Mouse (Mus musculus): ENCODE data around the gene Zfp595. TPM values are rescaled to one million over a fixed set of nuclear protein-coding genes. Genes with fewer than 3 reads are reported as not detected.
A peak's percentile ranks its signal among the peaks of the same experiment; 100 is the strongest.

Gene Zfp595
- total and polyA plus RNA-seq, 3 experiments: 2.6 to 3.9 TPM; not detected in 1

DNA sequence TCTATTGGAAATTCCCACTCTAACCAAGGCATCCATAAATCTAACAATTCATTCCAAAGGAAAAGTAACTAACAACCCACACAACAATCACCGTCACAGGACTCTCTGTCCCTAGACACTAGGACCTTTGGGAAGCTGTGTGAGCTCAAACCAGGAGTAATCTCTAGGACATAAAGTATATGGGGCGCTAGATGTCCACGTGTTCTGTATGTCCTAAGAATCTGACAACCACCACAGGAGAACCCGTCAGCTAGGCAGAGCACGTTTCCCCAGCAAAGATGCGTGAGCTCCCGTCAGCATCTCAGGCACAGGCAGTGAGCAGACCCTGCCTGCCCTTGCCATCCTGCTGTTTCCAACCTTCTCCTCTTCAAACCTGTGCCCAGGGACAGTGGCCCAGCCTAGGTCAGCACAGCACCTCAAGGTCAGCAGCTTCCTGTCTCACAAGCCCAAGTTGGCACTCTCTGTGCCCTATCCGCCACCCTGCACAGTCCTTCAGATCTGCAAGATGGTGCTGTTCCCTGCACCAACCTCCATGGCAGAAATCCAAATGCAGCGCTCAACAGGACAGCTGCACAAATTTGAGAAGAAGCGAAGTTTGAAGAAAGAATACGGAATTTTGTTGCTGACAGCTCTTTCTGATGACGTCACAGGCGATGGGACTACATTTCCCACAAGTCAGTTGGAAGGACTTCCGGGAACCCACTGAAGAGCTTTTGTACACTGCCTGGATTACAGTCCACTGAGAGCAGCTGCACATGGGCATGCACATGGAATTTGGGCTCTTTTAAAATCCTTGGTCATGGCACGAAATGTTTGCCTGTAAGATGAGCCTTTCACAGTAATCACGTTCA is 26.3 kb downstream of the Zfp595 start, which contains the start of gene Zfp457:
Zfp457 (minus strand) TSS at position 664 of the 851 bp plus-strand sequence.
- H3K9me3 ChIP-seq (replicated peaks; ENCODE audit: insufficient read depth, low read length): no peaks in the 10 kb centered on the region
- no peaks in the 10 kb centered on the region for H3K79me2 ChIP-seq (ENCODE audit: control insufficient read depth, insufficient read depth, low read length, poor library complexity)
- H3K9ac ChIP-seq (ENCODE audit: control insufficient read depth, low read depth, low read length, poor library complexity, severe bottlenecking): peak within 1 kb of the TSS; percentile 71
- peak within 1 kb of the TSS; percentile 80 to 81 for H3K4me3 ChIP-seq (ENCODE audit: control insufficient read depth in 1 of 2, insufficient read depth in 1 of 2, low read depth in 2 of 2, low read length in 2 of 2)
- no peaks in the 10 kb centered on the region for H3K27me3 ChIP-seq (ENCODE audit: control insufficient read depth in 1 of 2, insufficient read depth in 2 of 2, low read length in 2 of 2)
- peak within 1 kb of the TSS; percentile 56 for H3K27ac ChIP-seq (ENCODE audit: control insufficient read depth, low read depth, low read length)
- peak; percentile 95 for DNase-seq (ENCODE audit: low read depth, low spot score)
- peaks cover 0 to 2% of the 10 kb centered on the region in 2 experiments; a peak in 1 of 4 replicates for H3K36me3 ChIP-seq (ENCODE audit: control insufficient read depth in 1 of 2, insufficient read depth in 2 of 2, low read length in 2 of 2)
- no peaks in the 10 kb centered on the region for H3K4me1 ChIP-seq (ENCODE audit: control insufficient read depth in 1 of 2, insufficient read depth in 2 of 2, low read length in 2 of 2)
- TF ChIP-seq HCFC1 (IDR thresholded peaks at IDR 0.05; ENCODE audit: low read depth, low read length): peak; percentile 99
- TF ChIP-seq EP300 (IDR thresholded peaks at IDR 0.05; ENCODE audit: low read depth in 1 of 2, low read length in 2 of 2): 0 out of 4 replicates have a peak, but pooled peaks of 1 of the 2 experiments have one; percentile 3
- TF ChIP-seq MXI1 (IDR thresholded peaks at IDR 0.05; ENCODE audit: low read depth, low read length): peak; percentile 90
- peak; percentile 92 for TF ChIP-seq KAT2A (conservative IDR thresholded peaks at IDR 0.05; ENCODE audit: low read depth, low read length)
- TF ChIP-seq MAZ (IDR thresholded peaks at IDR 0.05; ENCODE audit: low read depth, low read length): no peak
- TF ChIP-seq RAD21 (IDR thresholded peaks at IDR 0.05; ENCODE audit: low read depth, low read length): no peak
- no peak for TF ChIP-seq ZNF384 (IDR thresholded peaks at IDR 0.05; ENCODE audit: low read depth, low read length)
- TF ChIP-seq JUND (IDR thresholded peaks at IDR 0.05; ENCODE audit: low read depth, low read length): no peak
- peak; percentile 98 for TF ChIP-seq SIN3A (IDR thresholded peaks at IDR 0.05; ENCODE audit: low read length)
- no peak for TF ChIP-seq MYB (IDR thresholded peaks at IDR 0.05; ENCODE audit: low read depth, low read length)
- TF ChIP-seq MYC (IDR thresholded peaks at IDR 0.05; ENCODE audit: low read depth, low read length): peak; percentile 98
- TF ChIP-seq SMC3 (IDR thresholded peaks at IDR 0.05; ENCODE audit: low read depth, low read length): no peak; the same call in 1 of the 2 replicates
- peak; percentile 93 for TF ChIP-seq NELFE (IDR thresholded peaks at IDR 0.05; ENCODE audit: low read depth, low read length)
- peak; percentile 86 for TF ChIP-seq TBP (IDR thresholded peaks at IDR 0.05; ENCODE audit: low read depth, low read length)
- no peak for TF ChIP-seq RCOR1 (IDR thresholded peaks at IDR 0.05; ENCODE audit: low read depth, low read length)
- TF ChIP-seq TCF12 (IDR thresholded peaks at IDR 0.05; ENCODE audit: low read depth, low read length): peak; percentile 57; the same call in 1 of the 2 replicates
- TF ChIP-seq NRF1 (IDR thresholded peaks at IDR 0.05; ENCODE audit: insufficient read depth, low read depth, low read length, poor library complexity, severe bottlenecking): no peak
- TF ChIP-seq BHLHE40 (IDR thresholded peaks at IDR 0.05; ENCODE audit: borderline replicate concordance, low read depth, low read length): no peak
- TF ChIP-seq ETS1 (IDR thresholded peaks at IDR 0.05; ENCODE audit: low read depth, low read length): peak; percentile 50; the same call in 1 of the 2 replicates
- peak in 1 of 2 experiments; percentile 89; a peak in 2 of 4 replicates for TF ChIP-seq POLR2A (IDR thresholded peaks at IDR 0.05; ENCODE audit: control insufficient read depth in 1 of 2, insufficient read depth in 1 of 2, low read depth in 1 of 2, low read length in 2 of 2, poor library complexity in 1 of 2)
- TF ChIP-seq POLR2AphosphoS2 (IDR thresholded peaks at IDR 0.05; ENCODE audit: low read length): peak; percentile 97
- TF ChIP-seq ZC3H11A (IDR thresholded peaks at IDR 0.05; ENCODE audit: low read depth, low read length): no peak
- TF ChIP-seq USF2 (IDR thresholded peaks at IDR 0.05; ENCODE audit: borderline replicate concordance in 1 of 2, insufficient read depth in 1 of 2, low read depth in 1 of 2, low read length in 2 of 2): no peak
- TF ChIP-seq POLR2AphosphoS5 (IDR thresholded peaks at IDR 0.05; ENCODE audit: borderline replicate concordance, low read depth, low read length): peak; percentile 20; the same call in 1 of the 2 replicates
- no peak for TF ChIP-seq CHD1 (IDR thresholded peaks at IDR 0.05; ENCODE audit: low read depth, low read length)
- TF ChIP-seq ZMIZ1 (IDR thresholded peaks at IDR 0.05; ENCODE audit: low read depth, low read length): peak; percentile 86
- no peak for TF ChIP-seq GABPA (IDR thresholded peaks at IDR 0.05; ENCODE audit: low read depth, low read length)
- no peak; the same call in 1 of the 2 replicates for TF ChIP-seq CHD2 (IDR thresholded peaks at IDR 0.05; ENCODE audit: low read length)
- TF ChIP-seq TAL1 (IDR thresholded peaks at IDR 0.05; ENCODE audit: low read length): no peak
- TF ChIP-seq E2F4 (IDR thresholded peaks at IDR 0.05; ENCODE audit: borderline replicate concordance, low read depth, low read length): no peak
- peak; percentile 97 for TF ChIP-seq ELF1 (IDR thresholded peaks at IDR 0.05; ENCODE audit: low read depth, low read length)
- TF ChIP-seq MAFK (IDR thresholded peaks at IDR 0.05; ENCODE audit: borderline replicate concordance, low read depth, low read length): no peak
- no peak for TF ChIP-seq ZKSCAN1 (IDR thresholded peaks at IDR 0.05; ENCODE audit: low read depth, low read length)
- peak; percentile 16; the same call in 1 of the 2 replicates for TF ChIP-seq GATA1 (IDR thresholded peaks at IDR 0.05; ENCODE audit: low read depth, low read length)
- no peak for TF ChIP-seq USF1 (IDR thresholded peaks at IDR 0.05; ENCODE audit: low read depth, low read length)
- no peak for TF ChIP-seq CTCF (IDR thresholded peaks at IDR 0.05 in 2 of 3, conservative IDR thresholded peaks at IDR 0.05 in 1 of 3; ENCODE audit: control insufficient read depth in 1 of 3, insufficient read depth in 1 of 3, low read depth in 2 of 3, low read length in 3 of 3, poor library complexity in 1 of 3, severe bottlenecking in 1 of 3)
